Mouse (Mus musculus) A20 (cell line): Measurements from ENCODE around the gene Samd4b.

Experiments
- DNase-seq: peaks from one replicate; pipeline ENCODE4 v3.0.0-alpha.2; 2011; ENCODE audit warnings: low read depth, low spot score

Samd4b gene

GRCm38 (mm10) chr7:28357984-28358383 lies 240.0 kb downstream of the Samd4b start:
- no peak for DNase-seq

GRCm38 (mm10) chr7:28356981-28357380 lies 241.0 kb downstream of the Samd4b start:
- DNase-seq, result no peak

GRCm38 (mm10) chr7:28355221-28355620 lies 242.7 kb downstream of the Samd4b start:
- DNase-seq, result peak; percentile 29

- DNase-seq, result peak; percentile 17
Measured at GRCm38 (mm10) chr7:28354596-28354995, 243.3 kb downstream of the Samd4b start.

- peak; percentile 22 for DNase-seq
Measured at GRCm38 (mm10) chr7:28354113-28354581, 243.8 kb downstream of the Samd4b start.

GRCm38 (mm10) chr7:28353267-28353666 lies 244.7 kb downstream of the Samd4b start:
- peak; percentile 17 for DNase-seq

GRCm38 (mm10) chr7:28351676-28352191 lies 246.2 kb downstream of the Samd4b start:
- DNase-seq, result no peak

- DNase-seq, result peak; percentile 96
Measured at GRCm38 (mm10) chr7:28350155-28350883, 247.6 kb downstream of the Samd4b start, which contains the start of gene Rps16. Rps16 (plus strand) TSS chr7:28350652.
